Mouse (Mus musculus) olfactory bulb, adult 2 months (tissue): ENCODE data around the gene Gnb5.

Experiments used
- CTCF ChIP-seq: fragments of 200-500 bp; IDR thresholded peaks from 2 replicates; pipeline ENCODE4 v1.5.1; 2012; ENCODE audit warnings: low read depth, mild to moderate bottlenecking, low read length, moderate library complexity; ENCODE audit not compliant: insufficient read depth
- POLR2A ChIP-seq: fragments of 200-500 bp; IDR thresholded peaks from 2 replicates; pipeline ENCODE4 v1.6.1; 2012; ENCODE audit warnings: mild to moderate bottlenecking, low read depth, low read length, moderate library complexity; ENCODE audit not compliant: insufficient read depth

DNA sequence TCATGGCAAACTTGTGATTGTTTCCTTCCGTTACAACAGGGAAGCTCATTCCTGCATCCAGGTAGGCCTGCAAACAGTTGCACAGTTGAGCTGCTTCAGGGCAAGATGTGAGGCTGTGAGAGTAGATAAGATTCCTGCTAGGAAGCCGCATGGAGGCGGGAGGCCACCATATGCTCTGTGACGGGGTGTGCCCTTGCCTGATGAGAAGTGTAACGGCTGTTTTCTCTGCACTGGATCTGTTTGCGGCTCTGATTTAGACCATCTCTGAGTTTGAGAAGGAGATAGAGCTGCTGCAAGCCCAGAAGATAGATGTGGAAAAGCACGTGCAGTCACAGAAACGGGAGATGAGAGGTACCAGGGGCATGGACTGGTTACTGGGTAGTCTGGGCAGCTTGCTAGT lies 22.5 kb upstream of the Gnb5 start:
- TF ChIP-seq POLR2A (no peak), CTCF (no peak)
